Mouse (Mus musculus) liver, postnatal 0 days (tissue): ENCODE data around the gene Ccdc77. TPM values are rescaled to one million over a fixed set of nuclear protein-coding genes. Genes with fewer than 3 reads are reported as not detected.

Experiments used
- ATAC-seq: fragments of 200-750 bp; cut with Nextera tagmentation; 2 replicates; pipeline ENCODE4 v1.8.0; 2017; ENCODE audit warnings: mild to moderate bottlenecking, moderate library complexity
- DNase-seq: peaks from one replicate; pipeline ENCODE4 v3.0.0-alpha.2; 2016
- H3K27ac ChIP-seq: fragments of 300-500 bp; sonication (generic); 2 replicates; pipeline ENCODE4 v1.5.1; 2014; ENCODE audit warnings: antibody characterized with exemption, moderate library complexity, mild to moderate bottlenecking, low read depth
- H3K27me3 ChIP-seq: fragments of 300-500 bp; sonication (generic); 2 replicates; pipeline ENCODE4 v1.6.1; 2014; ENCODE audit warnings: low read length, control low read depth, mixed read lengths; ENCODE audit not compliant: insufficient read depth
- H3K36me3 ChIP-seq: fragments of 300-500 bp; sonication (generic); replicated peaks from 2 replicates; pipeline ENCODE4 v1.6.1; 2014; ENCODE audit warnings: mild to moderate bottlenecking, control low read depth, low read length, moderate library complexity, mixed read lengths; ENCODE audit not compliant: insufficient read depth
- H3K4me1 ChIP-seq: fragments of 300-500 bp; sonication (generic); 2 replicates; pipeline ENCODE4 v1.6.1; 2014; ENCODE audit warnings: antibody characterized with exemption, mild to moderate bottlenecking, control low read depth; ENCODE audit not compliant: insufficient read depth
- H3K4me2 ChIP-seq: fragments of 300-500 bp; sonication (generic); 2 replicates; pipeline ENCODE4 v1.6.1; 2014; ENCODE audit warnings: low read depth, mild to moderate bottlenecking, low read length, moderate library complexity, mixed read lengths
- H3K4me3 ChIP-seq: fragments of 300-500 bp; sonication (generic); 2 replicates; pipeline ENCODE4 v1.5.1; 2014; ENCODE audit warnings: low read depth, low read length
- H3K9ac ChIP-seq: fragments of 300-500 bp; sonication (generic); replicated peaks from 2 replicates; pipeline ENCODE4 v1.6.1; 2014; ENCODE audit warnings: mild to moderate bottlenecking, moderate library complexity
- H3K9me3 ChIP-seq: fragments of 300-500 bp; sonication (generic); 2 replicates; pipeline ENCODE4 v1.6.1; 2016; ENCODE audit warnings: mild to moderate bottlenecking, control low read depth, low read length, mixed read lengths
- CTCF ChIP-seq: sonication (generic); IDR thresholded peaks from 2 replicates; pipeline ENCODE4 v1.5.1; 2016; ENCODE audit warnings: antibody characterized with exemption, low read depth
- EP300 ChIP-seq: IDR thresholded peaks from 2 replicates; pipeline ENCODE4 v1.6.1; 2016; ENCODE audit warnings: antibody characterized with exemption, low read depth, mild to moderate bottlenecking
- WGBS: fragments of 180-500 bp; shearing (Covaris S2); extraction: QIAGEN DNeasy Blood & Tissue Kit; methylation state at CpG from one replicate; pipeline ENCODE4 v1.1.7; 2014; ENCODE audit not compliant: insufficient replicate concordance; 5-methylcytosine and 5-hydroxymethylcytosine counted together
- polyA plus RNA-seq: library from polyadenylated mRNA; unstranded; fragments of >200 nt; fragmentation: Nextera tagmentation; extraction: Ambion mirVana; gene quantifications from 2 replicates; pipeline ENCODE4 v1.2.1, GENCODE M21; 2015

Ccdc77 gene
- polyA plus RNA-seq, 1 experiment from 2014 or later, result 9.2 TPM

DNA sequence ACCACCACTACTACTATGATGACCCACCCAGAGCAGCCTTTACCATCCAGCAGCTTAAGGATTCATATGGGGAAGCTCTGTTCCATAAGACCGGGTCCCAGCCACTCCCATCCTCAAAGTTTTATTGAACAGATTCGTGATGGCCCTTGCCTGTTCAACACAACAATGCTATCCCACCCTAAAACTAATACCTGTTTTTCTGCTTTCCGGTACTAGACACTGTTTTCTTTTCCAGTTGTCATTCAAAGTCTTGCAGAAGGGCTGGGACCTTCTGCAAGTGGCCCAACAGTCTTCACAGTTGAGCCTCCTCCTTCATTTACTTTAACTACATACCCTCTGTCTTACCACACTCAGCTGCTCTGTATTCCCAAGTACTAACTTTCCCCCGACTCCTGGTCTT is 74.7 kb downstream of the Ccdc77 start:
- DNase-seq (no peak), ATAC-seq (no peak)
- 76% methylated on average over 4 of the region's 4 CpGs for WGBS
- Histone ChIP-seq H3K9me3 (no peaks in the 10 kb centered on the region), H3K4me2 (no peak overlapping the region), H3K4me1 (0 out of 2 replicates have a peak, but pooled peaks cover 2% of the 10 kb centered on the region), H3K4me3 (no peak overlapping the region), H3K27me3 (peaks cover 21% of the 10 kb centered on the region), H3K9ac (no peak overlapping the region), H3K36me3 (no peaks in the 10 kb centered on the region), H3K27ac (no peak overlapping the region)
- TF ChIP-seq EP300 (no peak), CTCF (no peak)

DNA sequence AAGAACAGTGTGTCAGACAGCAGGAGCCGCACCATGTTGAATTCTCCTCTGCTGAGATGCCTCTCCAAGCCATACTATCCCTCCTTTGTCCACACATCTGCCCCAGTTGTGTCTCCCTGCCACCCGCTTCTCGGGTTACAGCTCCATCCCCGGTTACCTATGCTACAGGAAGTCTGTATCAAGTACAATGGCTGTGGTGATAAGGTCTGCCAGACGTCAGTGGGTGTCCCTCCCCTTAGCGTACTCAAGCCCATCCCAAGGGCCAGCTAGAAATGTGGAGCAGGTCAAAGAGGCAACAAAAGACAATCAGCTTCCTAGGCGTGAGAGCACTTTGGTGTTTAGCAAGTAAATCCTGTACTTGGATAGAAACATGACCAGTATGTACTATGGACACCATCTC is 75.6 kb downstream of the Ccdc77 start:
- Histone ChIP-seq H3K27ac (no peak overlapping the region), H3K4me3 (no peak overlapping the region), H3K36me3 (no peaks in the 10 kb centered on the region), H3K4me2 (no peak overlapping the region), H3K9me3 (no peaks in the 10 kb centered on the region), H3K4me1 (no peaks in the 10 kb centered on the region), H3K27me3 (peaks cover 12% of the 10 kb centered on the region), H3K9ac (no peak overlapping the region)
- 34% methylated on average over 7 of the region's 7 CpGs for WGBS
- DNase-seq, result no peak
- TF ChIP-seq EP300 (no peak), CTCF (no peak)
- no peak for ATAC-seq

DNA sequence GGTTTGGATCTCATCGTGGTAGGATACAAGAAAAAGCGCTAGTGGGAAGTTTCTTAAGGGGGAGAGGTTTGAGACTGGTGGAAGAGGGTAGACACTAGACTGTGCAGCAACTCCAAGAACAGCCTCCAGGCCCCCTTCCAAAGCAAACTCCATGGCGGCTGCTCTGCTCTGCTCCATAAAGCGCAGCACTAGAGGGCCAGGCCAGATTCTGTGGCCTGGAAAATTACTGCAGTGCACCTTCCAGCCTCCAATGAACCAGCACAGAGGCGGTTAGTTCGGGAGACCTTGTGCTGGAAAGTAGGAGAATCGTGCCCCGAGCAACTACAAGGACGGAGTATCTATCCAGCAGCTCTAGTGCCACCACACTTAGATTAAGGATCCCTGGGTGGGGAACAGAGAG is 76.9 kb downstream of the Ccdc77 start:
- H3K27ac ChIP-seq, result no peak overlapping the region
- WGBS, result 78% methylated on average over 9 of the region's 9 CpGs
- H3K4me2 ChIP-seq, result no peak overlapping the region
- no peak overlapping the region for H3K9ac ChIP-seq
- H3K4me3 ChIP-seq, result no peak overlapping the region
- TF ChIP-seq CTCF (no peak), EP300 (no peak)
- 0 out of 2 replicates have a peak, but pooled peaks cover 3% of the 10 kb centered on the region for H3K27me3 ChIP-seq
- H3K9me3 ChIP-seq, result no peaks in the 10 kb centered on the region
- no peak for DNase-seq
- H3K4me1 ChIP-seq, result no peaks in the 10 kb centered on the region
- no peak for ATAC-seq
- no peaks in the 10 kb centered on the region for H3K36me3 ChIP-seq

GRCm38 (mm10) chr6:120276874-120277449 is 87.2 kb downstream of the Ccdc77 start:
- no peak for ATAC-seq
- TF ChIP-seq EP300 (no peak), CTCF (no peak)

DNA sequence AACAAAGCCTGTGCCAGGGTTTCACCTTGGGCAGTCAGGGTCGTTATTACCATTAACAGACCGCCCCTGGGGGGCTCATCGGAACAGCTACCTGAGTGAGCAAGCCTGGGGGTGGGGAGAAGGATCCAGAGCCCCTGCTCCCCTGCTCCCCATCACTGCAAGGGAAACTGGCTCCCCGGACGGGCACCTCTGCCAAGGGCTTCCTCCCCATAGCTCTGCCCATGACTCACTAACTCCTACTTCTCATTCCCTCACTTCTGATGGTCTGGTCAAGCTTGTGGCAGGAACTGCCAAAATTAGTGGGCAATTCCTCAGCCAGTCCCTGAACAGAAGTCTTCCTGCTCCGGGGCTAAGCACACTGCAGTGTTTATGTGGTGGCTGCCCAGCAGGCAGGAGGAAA is 88.9 kb downstream of the Ccdc77 start:
- ATAC-seq (no peak), DNase-seq (no peak)
- Histone ChIP-seq H3K36me3 (no peaks in the 10 kb centered on the region), H3K4me2 (no peak overlapping the region), H3K9me3 (no peaks in the 10 kb centered on the region), H3K27ac (no peak overlapping the region), H3K4me3 (no peak overlapping the region), H3K27me3 (no peaks in the 10 kb centered on the region), H3K9ac (no peak overlapping the region), H3K4me1 (no peaks in the 10 kb centered on the region)
- TF ChIP-seq EP300, result no peak
- 42% methylated on average over 6 of the region's 6 CpGs for WGBS

More at GRCm38 (mm10) chr6:120276874-120277449, 87.2 kb downstream of the Ccdc77 start:
- Histone ChIP-seq H3K4me3 (no peak overlapping the region), H3K4me2 (no peak overlapping the region), H3K27me3 (no peaks in the 10 kb centered on the region), H3K9me3 (no peaks in the 10 kb centered on the region), H3K4me1 (no peaks in the 10 kb centered on the region), H3K9ac (no peak overlapping the region), H3K27ac (no peak overlapping the region), H3K36me3 (no peaks in the 10 kb centered on the region)
- DNase-seq, result no peak
- 58% methylated on average over 7 of the region's 7 CpGs for WGBS

DNA sequence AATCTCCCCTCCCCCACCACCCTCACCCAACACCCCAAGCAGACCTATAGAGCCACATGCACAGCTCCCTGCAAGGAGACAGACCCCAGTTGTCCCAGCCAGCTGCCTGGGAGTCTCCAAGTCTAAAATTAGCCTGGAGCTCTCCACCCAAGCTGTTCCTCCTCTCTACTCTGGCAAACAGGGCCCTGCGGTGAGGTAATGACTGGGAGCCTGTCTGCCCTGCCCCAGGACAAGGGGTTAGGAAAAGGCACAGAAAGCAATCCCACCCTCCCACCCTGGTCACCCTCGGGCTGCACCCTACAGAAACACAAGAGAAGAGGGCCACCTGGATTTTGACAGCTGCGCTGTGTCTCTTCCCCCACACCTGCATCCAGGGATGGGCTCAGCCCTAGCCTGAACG is 89.3 kb downstream of the Ccdc77 start:
- no peaks in the 10 kb centered on the region for H3K27me3 ChIP-seq
- ATAC-seq (no peak), DNase-seq (no peak)
- no peaks in the 10 kb centered on the region for H3K36me3 ChIP-seq
- H3K9ac ChIP-seq, result no peak overlapping the region
- no peak overlapping the region for H3K27ac ChIP-seq
- no peaks in the 10 kb centered on the region for H3K9me3 ChIP-seq
- WGBS, result 69% methylated on average over 4 of the region's 4 CpGs
- H3K4me2 ChIP-seq, result no peak overlapping the region
- no peaks in the 10 kb centered on the region for H3K4me1 ChIP-seq
- no peak for TF ChIP-seq EP300
- no peak overlapping the region for H3K4me3 ChIP-seq

Other genes starting within 250 kb of the Ccdc77 start
- gene D330020A13Rik, start 70.0 kb downstream of the Ccdc77 start, polyA plus RNA-seq, result not detected in 2 replicates
- 0.02 and 0.04 TPM in 2 replicates for gene B4galnt3, start 69.8 kb downstream of the Ccdc77 start, polyA plus RNA-seq
- gene Kdm5a, start 250 bp downstream of the Ccdc77 start, polyA plus RNA-seq, result 12.6 and 16.9 TPM in 2 replicates
- 9.4 and 10.6 TPM in 2 replicates for gene Il17ra, start 98.9 kb upstream of the Ccdc77 start, polyA plus RNA-seq
- gene Tmem121b, start 129.4 kb upstream of the Ccdc77 start, polyA plus RNA-seq, result not detected in 2 replicates
- gene Hdhd5, start 166.9 kb upstream of the Ccdc77 start, polyA plus RNA-seq, result 6.6 and 7.1 TPM in 2 replicates